Mouse (Mus musculus) heart, embryonic 14.5 days (tissue): ENCODE data around the gene Rgs6. TPM values are rescaled to one million over a fixed set of nuclear protein-coding genes. Genes with fewer than 3 reads are reported as not detected.
A peak's percentile ranks its signal among the peaks of the same experiment; 100 is the strongest.

Source experiments
- ATAC-seq: fragments of 200-750 bp; cut with Nextera tagmentation; 2 replicates; pipeline ENCODE4 v1.8.0; 2017; ENCODE audit warnings: low read depth, moderate TSS enrichment; ENCODE audit not compliant: insufficient number of reproducible peaks, insufficient read depth, low FRiP score
- H3K27ac ChIP-seq, 2 experiments: fragments of 200-500 bp in 1 of 2; fragments of 300-500 bp in 1 of 2; sonication (generic) in 1 of 2; replicated peaks in 1 of 2; 2 replicates each; pipeline ENCODE4 v1.5.1; 2012 to 2014; ENCODE audit warnings: low read depth in 2 of 2, low read length in 2 of 2, control low read depth in 1 of 2, mild to moderate bottlenecking in 1 of 2, mixed read lengths in 1 of 2; ENCODE audit not compliant: control insufficient read depth in 1 of 2, insufficient read depth in 1 of 2
- H3K27me3 ChIP-seq: fragments of 300-500 bp; sonication (generic); 2 replicates; pipeline ENCODE4 v1.6.1; 2014; ENCODE audit warnings: mild to moderate bottlenecking, low read length, control low read depth; ENCODE audit not compliant: control insufficient read depth, insufficient read depth
- H3K36me3 ChIP-seq: fragments of 300-500 bp; sonication (generic); 2 replicates; pipeline ENCODE4 v1.6.1; 2014; ENCODE audit warnings: mild to moderate bottlenecking, control low read depth, low read length, mixed read lengths; ENCODE audit not compliant: control insufficient read depth, insufficient read depth
- H3K4me1 ChIP-seq, 2 experiments: fragments of 200-500 bp in 1 of 2; fragments of 300-500 bp in 1 of 2; sonication (generic) in 1 of 2; 2 replicates each; pipeline ENCODE4 v1.6.1; 2012 to 2014; ENCODE audit warnings: low read length in 2 of 2, control low read depth in 1 of 2, mixed read lengths in 1 of 2; ENCODE audit not compliant: control insufficient read depth in 2 of 2, insufficient read depth in 2 of 2
- H3K4me2 ChIP-seq: fragments of 300-500 bp; sonication (generic); 2 replicates; pipeline ENCODE4 v1.6.1; 2014; ENCODE audit warnings: mild to moderate bottlenecking, low read length
- H3K4me3 ChIP-seq, 2 experiments: fragments of 200-500 bp in 1 of 2; fragments of 300-500 bp in 1 of 2; sonication (generic) in 1 of 2; 2 replicates each; pipeline ENCODE4 v1.5.1; 2012 to 2014; ENCODE audit warnings: low read length in 2 of 2, mild to moderate bottlenecking in 2 of 2, control low read depth in 1 of 2, low read depth in 1 of 2, moderate library complexity in 1 of 2; ENCODE audit not compliant: control insufficient read depth in 1 of 2, insufficient read depth in 1 of 2
- H3K9ac ChIP-seq: fragments of 300-500 bp; sonication (generic); 2 replicates; pipeline ENCODE4 v1.6.1; 2014; ENCODE audit warnings: mild to moderate bottlenecking, low read length
- H3K9me3 ChIP-seq: fragments of 300-500 bp; sonication (generic); 2 replicates; pipeline ENCODE4 v1.6.1; 2016; ENCODE audit warnings: low read length, control low read depth; ENCODE audit not compliant: control insufficient read depth
- WGBS: fragments of 180-500 bp; shearing (Covaris S2); extraction: QIAGEN DNeasy Blood & Tissue Kit; methylation state at CpG from one replicate; pipeline ENCODE4 v1.1.7; 2014; 5-methylcytosine and 5-hydroxymethylcytosine counted together
- polyA plus RNA-seq: library from polyadenylated mRNA; unstranded; fragments of >200 nt; fragmentation: Nextera tagmentation; extraction: Ambion mirVana; gene quantifications from 2 replicates; pipeline ENCODE4 v1.2.1, GENCODE M21; 2014

Gene Rgs6
- polyA plus RNA-seq, 1 experiment from 2014 or later: 17.8 TPM

GRCm38 (mm10) chr12:82935767-82936166, 347.7 kb downstream of the Rgs6 start:
- no peaks in the 10 kb centered on the region for H3K9me3 ChIP-seq
- H3K36me3 ChIP-seq: no peaks in the 10 kb centered on the region
- no peak overlapping the region for H3K9ac ChIP-seq
- H3K4me3 ChIP-seq: no peak overlapping the region
- H3K27me3 ChIP-seq: no peaks in the 10 kb centered on the region
- 50% methylated on average over 1 of the region's 1 CpGs for WGBS
- peak overlapping the region; percentile 85 to 86 for H3K27ac ChIP-seq
- H3K4me2 ChIP-seq: no peak overlapping the region
- peaks cover 13 to 24% of the 10 kb centered on the region in 2 experiments for H3K4me1 ChIP-seq
- ATAC-seq: no peak

GRCm38 (mm10) chr12:82940461-82940860, 352.4 kb downstream of the Rgs6 start:
- H3K36me3 ChIP-seq: no peaks in the 10 kb centered on the region
- H3K4me2 ChIP-seq: no peak overlapping the region
- H3K4me1 ChIP-seq: peaks cover 7 to 11% of the 10 kb centered on the region in 2 experiments
- no peak overlapping the region for H3K4me3 ChIP-seq
- WGBS: 78% methylated on average over 4 of the region's 4 CpGs
- no peak overlapping the region for H3K27ac ChIP-seq
- H3K9me3 ChIP-seq: no peaks in the 10 kb centered on the region
- no peak for ATAC-seq
- no peaks in the 10 kb centered on the region for H3K27me3 ChIP-seq
- no peak overlapping the region for H3K9ac ChIP-seq

GRCm38 (mm10) chr12:82946507-82946906, 358.4 kb downstream of the Rgs6 start:
- no peak overlapping the region for H3K27ac ChIP-seq
- 16% methylated on average over 5 of the region's 5 CpGs for WGBS
- no peaks in the 10 kb centered on the region for H3K9me3 ChIP-seq
- H3K4me2 ChIP-seq: peak overlapping the region; percentile 45
- no peak overlapping the region for H3K9ac ChIP-seq
- H3K36me3 ChIP-seq: no peaks in the 10 kb centered on the region
- peaks cover 4 to 6% of the 10 kb centered on the region in 2 experiments; a peak in 2 of 4 replicates for H3K4me1 ChIP-seq
- H3K4me3 ChIP-seq: no peak overlapping the region
- no peak for ATAC-seq
- no peaks in the 10 kb centered on the region for H3K27me3 ChIP-seq

GRCm38 (mm10) chr12:82961111-82961510, 373.0 kb downstream of the Rgs6 start:
- no peak overlapping the region for H3K9ac ChIP-seq
- H3K36me3 ChIP-seq: no peaks in the 10 kb centered on the region
- H3K27ac ChIP-seq: no peak overlapping the region
- H3K4me1 ChIP-seq: peaks cover 2 to 10% of the 10 kb centered on the region in 2 experiments; a peak in 3 of 4 replicates
- 64% methylated on average over 9 of the region's 9 CpGs for WGBS
- H3K9me3 ChIP-seq: no peaks in the 10 kb centered on the region
- ATAC-seq: no peak
- no peaks in the 10 kb centered on the region for H3K27me3 ChIP-seq
- H3K4me3 ChIP-seq: no peak overlapping the region
- no peak overlapping the region for H3K4me2 ChIP-seq

GRCm38 (mm10) chr12:82961852-82962251, 373.8 kb downstream of the Rgs6 start:
- 59% methylated on average over 4 of the region's 4 CpGs for WGBS
- H3K27me3 ChIP-seq: no peaks in the 10 kb centered on the region
- no peak overlapping the region for H3K27ac ChIP-seq
- no peaks in the 10 kb centered on the region for H3K36me3 ChIP-seq
- H3K4me1 ChIP-seq: peaks cover 2 to 10% of the 10 kb centered on the region in 2 experiments; a peak in 3 of 4 replicates
- no peaks in the 10 kb centered on the region for H3K9me3 ChIP-seq
- no peak for ATAC-seq
- no peak overlapping the region for H3K9ac ChIP-seq
- H3K4me2 ChIP-seq: no peak overlapping the region
- no peak overlapping the region for H3K4me3 ChIP-seq

- no peaks in the 10 kb centered on the region for H3K4me1 ChIP-seq
- no peaks in the 10 kb centered on the region for H3K36me3 ChIP-seq
- ATAC-seq: no peak
- H3K4me3 ChIP-seq: no peak overlapping the region
- H3K27me3 ChIP-seq: no peaks in the 10 kb centered on the region
- no peak overlapping the region for H3K27ac ChIP-seq
- no peaks in the 10 kb centered on the region for H3K9me3 ChIP-seq
- H3K9ac ChIP-seq: no peak overlapping the region
- WGBS: 88% methylated on average over 4 of the region's 4 CpGs
- H3K4me2 ChIP-seq: no peak overlapping the region
Observed at GRCm38 (mm10) chr12:82970521-82971105, 382.5 kb downstream of the Rgs6 start.

- ATAC-seq: no peak
- Histone ChIP-seq H3K4me1 (no peaks in the 10 kb centered on the region), H3K4me3 (no peak overlapping the region), H3K9me3 (no peaks in the 10 kb centered on the region), H3K27ac (no peak overlapping the region), H3K27me3 (no peaks in the 10 kb centered on the region), H3K9ac (no peak overlapping the region), H3K4me2 (no peak overlapping the region), H3K36me3 (no peaks in the 10 kb centered on the region)
- WGBS: 67% methylated on average over 1 of the region's 1 CpGs
Observed at GRCm38 (mm10) chr12:82971176-82971575, 383.1 kb downstream of the Rgs6 start.

GRCm38 (mm10) chr12:82972661-82973060, 384.6 kb downstream of the Rgs6 start:
- Histone ChIP-seq H3K27ac (no peak overlapping the region), H3K27me3 (no peaks in the 10 kb centered on the region), H3K4me2 (no peak overlapping the region), H3K9me3 (no peaks in the 10 kb centered on the region), H3K9ac (no peak overlapping the region), H3K4me3 (no peak overlapping the region), H3K4me1 (no peaks in the 10 kb centered on the region), H3K36me3 (no peaks in the 10 kb centered on the region)
- ATAC-seq: no peak
